Mouse (Mus musculus): ENCODE results near the gene Phf24. TPM values are rescaled to one million over a fixed set of nuclear protein-coding genes. Genes with fewer than 3 reads are reported as not detected.

Gene Phf24
- polyA plus RNA-seq (2015; fragmentation: Nextera tagmentation; extraction: Ambion mirVana), result 4.1 and 4.3 TPM in 2 replicates

DNA sequence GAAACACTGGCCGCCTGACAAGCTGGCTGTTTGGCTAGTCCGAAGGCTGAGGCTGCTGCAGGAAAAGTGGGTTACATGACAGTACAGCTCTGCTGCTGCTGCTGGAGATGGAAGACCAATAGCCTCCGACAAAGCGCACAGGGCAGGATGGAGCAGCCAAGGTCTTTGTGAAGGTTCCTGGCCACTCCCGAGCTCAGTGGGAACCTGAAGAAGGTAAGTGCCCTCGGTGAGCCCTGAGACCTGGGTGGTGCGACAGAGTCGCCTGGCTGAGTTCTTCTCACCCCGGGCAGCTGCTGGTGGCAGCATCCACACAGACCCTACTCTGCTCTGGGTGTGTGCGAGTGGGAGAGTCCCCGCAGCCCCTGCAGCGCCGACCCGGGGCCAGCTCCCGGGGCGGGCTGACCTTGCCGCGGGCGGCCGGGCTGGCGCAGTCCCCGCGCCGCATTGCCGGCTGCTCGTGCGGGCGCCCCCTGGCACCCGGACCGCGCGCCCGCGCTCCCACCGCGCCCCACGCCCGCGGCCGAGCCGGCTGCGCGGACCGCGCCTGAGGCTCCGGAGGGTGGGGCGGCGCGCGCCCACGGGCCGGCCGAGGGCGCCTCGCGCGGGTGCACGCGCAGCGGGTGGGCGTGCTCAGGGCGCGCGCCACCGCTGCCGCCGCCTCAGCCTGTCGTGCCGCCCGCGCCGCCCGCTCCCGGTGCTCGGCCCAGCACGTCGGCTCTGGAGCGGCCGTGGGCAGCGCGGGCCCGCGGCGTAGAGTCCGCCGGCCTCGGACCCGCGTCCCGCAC is at the start of gene Phf24:
TSS of gene Phf24 (plus strand) at position 44 of the 785 bp plus-strand sequence.
- H3K27ac ChIP-seq, result peak within 1 kb of the TSS; percentile 7; the same call in 1 of the 2 replicates
- peak within 1 kb of the TSS; percentile 94 for H3K4me2 ChIP-seq
- peaks cover 45% of the 10 kb centered on the region for H3K27me3 ChIP-seq
- ATAC-seq (replicated peaks; ENCODE audit: insufficient number of reproducible peaks, insufficient read depth, low FRiP score, low read depth), result peak; percentile 75
- H3K36me3 ChIP-seq, result no peaks in the 10 kb centered on the region
- peak within 1 kb of the TSS; percentile 88 for H3K9ac ChIP-seq
- H3K4me3 ChIP-seq, result peak within 1 kb of the TSS; percentile 68
- no peaks in the 10 kb centered on the region for H3K9me3 ChIP-seq (replicated peaks)
- WGBS, result under 1% methylated on average over 50 of the region's 90 CpGs
- peaks cover 9% of the 10 kb centered on the region for H3K4me1 ChIP-seq (replicated peaks)

DNA sequence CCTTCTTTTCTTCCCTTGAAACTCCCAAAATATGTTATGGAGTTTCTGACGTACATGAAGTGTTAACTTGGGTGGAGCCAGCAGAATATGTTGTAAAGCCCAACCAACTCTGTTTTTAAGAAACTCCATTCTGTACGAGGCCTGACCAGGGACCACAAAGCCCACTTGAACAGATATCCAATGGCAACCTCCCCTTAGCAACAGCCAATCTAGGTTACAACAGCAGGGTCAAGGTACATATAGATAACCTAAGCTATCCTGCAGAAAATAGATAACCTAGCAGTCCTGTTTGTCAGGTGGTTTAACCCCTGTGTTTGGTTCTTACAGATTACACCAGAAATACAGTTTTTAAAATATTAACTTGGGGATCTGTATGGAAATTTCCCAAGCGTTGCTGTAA is 49.1 kb upstream of the Phf24 start:
- no peak for ATAC-seq (replicated peaks; ENCODE audit: insufficient number of reproducible peaks, insufficient read depth, low FRiP score, low read depth)
- no peak overlapping the region for H3K27ac ChIP-seq
- WGBS, result 57% methylated on average over 3 of the region's 3 CpGs

DNA sequence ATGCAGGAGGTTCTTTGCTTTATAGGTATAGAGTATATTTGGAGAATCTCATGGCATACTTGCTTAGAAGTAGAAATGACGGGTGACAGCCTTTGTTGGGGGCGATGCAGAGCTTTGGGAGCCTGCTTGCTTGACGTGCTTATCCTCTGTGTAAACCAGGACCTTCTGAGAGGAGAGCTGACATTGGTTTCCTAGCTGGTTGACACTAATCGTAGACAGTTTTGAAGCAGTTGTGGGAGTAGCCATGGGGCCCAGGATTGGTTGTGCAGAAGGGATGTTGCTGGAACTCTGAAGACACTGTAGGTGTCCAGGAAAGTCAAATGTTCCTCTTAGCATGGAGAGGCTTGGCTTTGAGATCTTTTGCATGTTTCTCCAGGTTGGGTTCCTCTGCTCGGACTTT is 48.3 kb upstream of the Phf24 start:
- no peaks in the 10 kb centered on the region for H3K9me3 ChIP-seq (replicated peaks)
- no peaks in the 10 kb centered on the region for H3K4me1 ChIP-seq (replicated peaks)
- WGBS, result 80% methylated on average over 5 of the region's 5 CpGs

More for the DNA sequence above, 49.1 kb upstream of the Phf24 start:
- no peaks in the 10 kb centered on the region for H3K36me3 ChIP-seq
- H3K4me3 ChIP-seq, result no peak overlapping the region
- H3K4me1 ChIP-seq (replicated peaks), result no peaks in the 10 kb centered on the region
- H3K27me3 ChIP-seq, result no peaks in the 10 kb centered on the region
- H3K9me3 ChIP-seq (replicated peaks), result no peaks in the 10 kb centered on the region
- no peak overlapping the region for H3K4me2 ChIP-seq
- no peak overlapping the region for H3K9ac ChIP-seq

DNA sequence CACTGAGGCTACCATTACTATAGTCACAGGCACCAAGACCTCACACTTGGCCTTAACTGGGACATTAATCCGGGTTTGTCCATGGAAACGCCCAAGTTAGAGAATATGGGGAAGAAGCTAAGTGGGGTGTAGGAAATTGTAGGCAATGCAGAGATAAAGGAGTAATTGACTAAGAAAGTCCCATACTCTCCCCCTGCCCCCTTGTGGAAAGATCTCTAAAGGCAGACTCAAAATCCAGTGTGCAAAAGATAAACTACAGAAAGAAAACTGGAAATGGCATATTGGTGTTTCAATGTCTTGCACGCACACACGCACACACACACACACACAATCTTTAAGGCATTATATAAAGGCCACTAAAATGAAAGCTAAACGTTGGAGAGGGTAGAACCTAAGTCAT is 45.7 kb upstream of the Phf24 start:
- Histone ChIP-seq H3K36me3 (no peaks in the 10 kb centered on the region), H3K9me3 (replicated peaks) (no peaks in the 10 kb centered on the region), H3K4me2 (no peak overlapping the region), H3K27me3 (no peaks in the 10 kb centered on the region), H3K4me1 (replicated peaks) (no peaks in the 10 kb centered on the region), H3K4me3 (no peak overlapping the region), H3K27ac (no peak overlapping the region), H3K9ac (no peak overlapping the region)
- ATAC-seq (replicated peaks; ENCODE audit: insufficient number of reproducible peaks, insufficient read depth, low FRiP score, low read depth), result no peak
- 72% methylated on average over 5 of the region's 5 CpGs for WGBS

More for the DNA sequence above, 48.3 kb upstream of the Phf24 start:
- no peak overlapping the region for H3K4me2 ChIP-seq
- no peak overlapping the region for H3K27ac ChIP-seq
- no peak overlapping the region for H3K4me3 ChIP-seq
- no peak overlapping the region for H3K9ac ChIP-seq
- H3K36me3 ChIP-seq, result no peaks in the 10 kb centered on the region
- ATAC-seq (replicated peaks; ENCODE audit: insufficient number of reproducible peaks, insufficient read depth, low FRiP score, low read depth), result no peak
- H3K27me3 ChIP-seq, result no peaks in the 10 kb centered on the region

DNA sequence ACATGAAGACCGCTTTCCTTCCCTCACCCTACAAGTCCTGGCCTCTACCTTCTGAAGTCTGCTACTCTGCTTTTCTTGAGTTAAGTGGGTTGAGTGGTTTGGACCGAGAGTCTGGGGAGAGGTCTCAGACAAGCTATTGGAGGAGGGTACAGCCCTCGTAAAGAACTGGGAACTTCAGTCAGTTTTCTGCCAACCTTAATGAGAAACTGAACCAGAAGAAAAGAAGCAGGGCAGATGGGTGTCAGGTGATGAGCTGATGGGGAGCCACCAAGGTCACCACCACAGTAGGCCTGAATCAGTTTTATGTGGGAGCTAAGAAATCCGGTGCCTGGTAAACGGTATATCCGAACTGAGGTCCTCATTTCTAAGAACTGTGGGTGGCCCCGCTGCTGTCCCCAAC is 44.3 kb upstream of the Phf24 start:
- WGBS, result 90% methylated on average over 7 of the region's 7 CpGs
- no peak overlapping the region for H3K4me3 ChIP-seq
- no peaks in the 10 kb centered on the region for H3K36me3 ChIP-seq
- H3K27me3 ChIP-seq, result no peaks in the 10 kb centered on the region
- no peak overlapping the region for H3K9ac ChIP-seq
- ATAC-seq (replicated peaks; ENCODE audit: insufficient number of reproducible peaks, insufficient read depth, low FRiP score, low read depth), result no peak
- no peaks in the 10 kb centered on the region for H3K9me3 ChIP-seq (replicated peaks)
- no peak overlapping the region for H3K4me2 ChIP-seq
- H3K27ac ChIP-seq, result no peak overlapping the region
- H3K4me1 ChIP-seq (replicated peaks), result no peaks in the 10 kb centered on the region

DNA sequence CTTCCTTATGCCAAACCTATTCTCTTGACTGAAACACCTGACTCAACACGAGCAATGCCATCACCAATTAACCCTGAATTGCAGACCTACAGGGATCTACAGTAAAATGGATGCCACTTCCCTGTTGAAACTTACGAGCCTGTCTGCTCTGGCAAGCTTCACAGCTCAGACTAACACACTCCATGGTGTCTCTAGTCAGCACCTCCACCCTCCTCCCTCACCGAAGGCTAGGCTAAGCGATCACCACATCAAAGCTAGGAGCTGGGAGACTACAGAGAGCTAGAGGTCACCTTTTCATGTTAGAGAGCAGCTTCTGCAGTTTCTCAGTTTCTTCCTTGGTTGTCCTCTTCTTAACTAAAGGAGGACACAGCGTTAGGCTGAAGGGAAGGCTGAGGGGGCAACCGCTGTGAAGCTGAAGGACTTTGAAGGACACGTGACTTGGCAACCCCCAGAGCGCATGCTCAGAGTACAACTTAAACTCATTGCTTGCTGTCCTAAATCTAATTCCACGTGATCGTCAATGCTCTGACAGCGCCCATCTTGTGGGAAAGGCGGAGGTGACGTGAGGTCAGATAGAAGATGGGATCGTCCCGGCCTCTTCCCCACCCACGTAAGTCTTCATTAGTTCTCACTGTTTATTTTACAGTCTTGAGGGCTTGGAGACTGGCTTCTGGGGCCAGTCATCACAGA is 43.6 kb upstream of the Phf24 start:
- ATAC-seq (replicated peaks; ENCODE audit: insufficient number of reproducible peaks, insufficient read depth, low FRiP score, low read depth), result no peak
- Histone ChIP-seq H3K4me2 (no peak overlapping the region), H3K36me3 (no peaks in the 10 kb centered on the region), H3K27me3 (no peaks in the 10 kb centered on the region), H3K4me3 (no peak overlapping the region), H3K27ac (no peak overlapping the region), H3K4me1 (replicated peaks) (no peaks in the 10 kb centered on the region), H3K9me3 (replicated peaks) (no peaks in the 10 kb centered on the region), H3K9ac (no peak overlapping the region)
- WGBS, result 68% methylated on average over 16 of the region's 16 CpGs

DNA sequence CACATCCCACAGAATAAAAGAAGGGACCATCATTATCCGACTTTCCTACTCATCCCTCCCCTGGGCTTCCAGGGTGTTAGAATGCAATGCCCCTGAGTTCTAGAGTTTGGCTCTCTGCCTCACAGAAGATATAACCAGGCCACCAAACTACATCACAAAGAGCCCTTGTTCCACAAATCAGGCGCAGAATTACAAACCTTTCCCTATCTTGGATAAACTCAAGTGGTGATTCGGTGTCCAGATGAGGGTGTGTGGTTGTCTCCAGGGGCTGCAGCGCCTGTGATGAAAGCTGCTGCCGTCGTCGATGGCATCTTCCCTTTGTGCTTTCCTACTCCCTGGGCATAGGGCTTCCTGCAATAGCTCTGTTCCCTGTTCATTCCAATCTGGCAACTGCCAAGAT is 42.3 kb upstream of the Phf24 start, which contains the start of gene Fam205c:
TSS of gene Fam205c (minus strand) at position 101 of the 400 bp plus-strand sequence.
- WGBS, result 76% methylated on average over 7 of the region's 7 CpGs

DNA sequence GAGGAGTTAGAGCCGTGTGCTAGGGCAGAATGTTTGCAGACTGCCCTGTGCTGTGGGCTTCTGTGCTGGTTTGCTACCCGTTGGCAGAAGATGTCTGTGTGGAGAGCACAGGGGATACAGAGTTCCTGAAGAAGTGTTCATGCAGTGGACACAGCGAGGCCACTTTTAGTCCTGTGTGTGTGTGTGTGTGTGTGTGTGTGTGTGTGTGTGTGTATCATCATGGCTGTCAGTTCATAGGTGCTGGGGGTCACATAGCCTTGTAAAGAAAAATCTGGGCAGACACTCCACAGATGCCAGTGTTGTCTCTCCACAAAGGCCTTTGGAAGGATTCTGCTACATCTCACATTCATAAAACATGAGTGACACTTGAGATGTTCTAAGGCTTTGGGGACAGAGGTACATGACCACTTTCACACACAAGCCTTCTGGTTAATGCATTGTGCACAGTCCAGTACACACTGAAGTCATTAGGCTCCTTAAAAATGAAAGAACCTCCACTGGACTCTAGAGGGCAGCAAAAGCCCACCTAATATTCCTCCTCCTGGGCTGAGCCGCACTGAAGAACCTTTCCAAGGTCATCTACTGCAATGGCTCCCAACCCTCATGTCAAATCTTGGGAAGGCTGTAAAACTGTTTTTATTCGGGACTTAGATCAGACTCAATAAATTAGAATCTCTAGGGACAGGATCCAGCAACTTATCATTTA is 39.7 kb upstream of the Phf24 start:
- Histone ChIP-seq H3K4me2 (no peak overlapping the region), H3K4me1 (replicated peaks) (peaks cover 4% of the 10 kb centered on the region; the same call in 1 of the 2 replicates), H3K9me3 (replicated peaks) (no peaks in the 10 kb centered on the region), H3K36me3 (no peaks in the 10 kb centered on the region), H3K27me3 (no peaks in the 10 kb centered on the region), H3K9ac (no peak overlapping the region), H3K27ac (no peak overlapping the region), H3K4me3 (no peak overlapping the region)
- WGBS, result 29% methylated on average over 5 of the region's 5 CpGs
- peak; percentile 80 for ATAC-seq (replicated peaks; ENCODE audit: insufficient number of reproducible peaks, insufficient read depth, low FRiP score, low read depth)

More for the DNA sequence above, 42.3 kb upstream of the Phf24 start, which contains the start of gene Fam205c:
- no peaks in the 10 kb centered on the region for H3K36me3 ChIP-seq
- no peak within 1 kb of the TSS for H3K27ac ChIP-seq
- no peak for ATAC-seq (replicated peaks; ENCODE audit: insufficient number of reproducible peaks, insufficient read depth, low FRiP score, low read depth)
- no peak within 1 kb of the TSS for H3K4me3 ChIP-seq
- no peaks in the 10 kb centered on the region for H3K9me3 ChIP-seq (replicated peaks)
- H3K9ac ChIP-seq, result no peak within 1 kb of the TSS
- no peak within 1 kb of the TSS for H3K4me2 ChIP-seq
- H3K4me1 ChIP-seq (replicated peaks), result no peaks in the 10 kb centered on the region
- H3K27me3 ChIP-seq, result no peaks in the 10 kb centered on the region

DNA sequence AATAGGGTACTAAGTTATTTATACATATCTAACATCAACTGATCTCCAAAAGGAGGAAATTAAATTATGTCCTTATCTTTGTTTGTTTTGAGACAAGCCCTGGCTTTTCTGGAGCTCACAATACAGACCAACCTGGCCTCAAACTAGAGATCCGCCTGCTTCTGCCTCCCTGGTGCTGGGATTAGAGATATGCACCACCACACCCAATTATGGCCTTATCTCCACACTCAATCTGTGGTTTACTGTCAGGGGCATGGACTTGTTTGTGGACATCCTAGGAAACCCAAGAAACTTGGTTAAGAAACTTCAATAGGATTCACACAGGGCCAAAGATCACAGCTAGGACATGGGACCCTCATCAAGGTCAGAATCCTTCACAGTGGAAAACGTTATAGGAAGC is 38.8 kb upstream of the Phf24 start:
- Histone ChIP-seq H3K9me3 (replicated peaks) (no peaks in the 10 kb centered on the region), H3K27me3 (no peaks in the 10 kb centered on the region), H3K36me3 (no peaks in the 10 kb centered on the region), H3K9ac (no peak overlapping the region), H3K4me3 (no peak overlapping the region), H3K27ac (no peak overlapping the region), H3K4me2 (no peak overlapping the region), H3K4me1 (replicated peaks) (peaks cover 4% of the 10 kb centered on the region; the same call in 1 of the 2 replicates)
- 74% methylated on average over 2 of the region's 2 CpGs for WGBS
- no peak for ATAC-seq (replicated peaks; ENCODE audit: insufficient number of reproducible peaks, insufficient read depth, low FRiP score, low read depth)

DNA sequence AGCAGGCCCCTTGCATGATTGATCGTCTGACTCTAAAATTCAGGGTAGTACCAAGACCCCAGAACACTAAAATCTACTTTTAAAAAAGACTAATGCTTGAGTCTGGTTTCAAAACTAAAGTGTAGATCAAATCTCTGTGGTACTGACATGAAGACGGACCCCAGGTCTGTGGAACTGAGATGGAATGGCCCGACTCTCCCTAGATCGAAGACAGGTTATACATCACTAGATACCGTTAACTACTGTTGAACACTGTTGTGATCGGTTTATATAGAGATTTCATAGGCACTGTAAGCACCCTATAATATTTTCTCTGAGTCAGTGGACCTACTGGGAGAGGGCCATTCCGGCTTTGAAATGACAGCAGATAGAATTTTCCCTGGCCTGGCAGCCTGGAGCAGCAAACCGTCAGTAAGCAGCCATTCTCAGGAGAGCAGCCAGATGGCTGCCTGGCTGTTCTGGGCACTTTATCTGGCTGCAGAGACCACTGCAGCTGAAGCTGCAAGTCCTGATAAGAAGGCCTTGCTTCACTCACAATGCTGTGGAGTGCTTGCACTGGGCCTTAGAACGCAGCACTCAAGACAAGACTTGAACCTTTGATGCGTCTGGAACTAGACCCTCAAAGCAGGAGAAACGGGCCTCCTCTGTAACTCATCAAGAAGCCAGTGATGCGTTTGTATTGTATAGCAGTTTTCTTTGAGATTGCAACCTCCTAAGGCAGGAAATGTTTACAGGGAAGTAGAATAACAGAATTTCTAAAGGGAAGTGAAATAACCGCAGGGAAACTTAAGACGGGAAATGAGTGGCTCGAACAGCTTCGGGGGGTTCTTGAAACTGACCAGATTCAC is 36.4 kb upstream of the Phf24 start:
- H3K4me1 ChIP-seq (replicated peaks), result peaks cover 4% of the 10 kb centered on the region; the same call in 1 of the 2 replicates
- no peak overlapping the region for H3K4me2 ChIP-seq
- no peaks in the 10 kb centered on the region for H3K27me3 ChIP-seq
- H3K36me3 ChIP-seq, result no peaks in the 10 kb centered on the region
- ATAC-seq (replicated peaks; ENCODE audit: insufficient number of reproducible peaks, insufficient read depth, low FRiP score, low read depth), result no peak
- H3K4me3 ChIP-seq, result no peak overlapping the region
- no peak overlapping the region for H3K27ac ChIP-seq
- H3K9me3 ChIP-seq (replicated peaks), result no peaks in the 10 kb centered on the region
- WGBS, result 53% methylated on average over 16 of the region's 16 CpGs
- no peak overlapping the region for H3K9ac ChIP-seq

DNA sequence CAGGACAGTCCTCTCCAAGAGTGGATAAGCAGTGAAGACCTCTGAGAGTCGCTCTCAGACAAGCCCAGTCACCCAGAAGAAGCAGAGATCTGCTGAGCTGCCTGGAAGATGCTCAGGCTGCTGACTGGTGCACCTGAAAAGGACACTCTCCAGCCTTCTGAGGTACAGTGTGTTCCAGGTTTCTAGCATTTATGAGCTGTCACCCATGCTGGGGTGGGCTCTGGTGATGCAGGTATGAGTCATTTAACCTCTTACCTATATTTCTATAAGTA is 35.8 kb upstream of the Phf24 start:
- H3K9ac ChIP-seq, result no peak overlapping the region
- H3K27me3 ChIP-seq, result no peaks in the 10 kb centered on the region
- H3K4me2 ChIP-seq, result no peak overlapping the region
- peaks cover 4% of the 10 kb centered on the region; the same call in 1 of the 2 replicates for H3K4me1 ChIP-seq (replicated peaks)
- ATAC-seq (replicated peaks; ENCODE audit: insufficient number of reproducible peaks, insufficient read depth, low FRiP score, low read depth), result no peak
- H3K9me3 ChIP-seq (replicated peaks), result no peaks in the 10 kb centered on the region
- no peaks in the 10 kb centered on the region for H3K36me3 ChIP-seq
- H3K27ac ChIP-seq, result no peak overlapping the region
- no peak overlapping the region for H3K4me3 ChIP-seq
- WGBS, result 60% methylated on average over 1 of the region's 1 CpGs

Data from heart, embryonic 15.5 days (tissue).